Mouse (Mus musculus) stomach, embryonic 14.5 days (tissue): ENCODE measurements around the gene Ltn1. TPM values are rescaled to one million over a fixed set of nuclear protein-coding genes. Genes with fewer than 3 reads are reported as not detected.

Experiments
- ATAC-seq: fragments of 200-750 bp; cut with Nextera tagmentation; 2 replicates; pipeline ENCODE4 v1.8.0; 2017; ENCODE audit warnings: low read depth, moderate TSS enrichment; ENCODE audit not compliant: insufficient number of reproducible peaks, insufficient read depth, low FRiP score
- H3K27ac ChIP-seq: fragments of 300-500 bp; sonication (generic); 2 replicates; pipeline ENCODE4 v1.5.1; 2014; ENCODE audit warnings: mild to moderate bottlenecking, low read length, moderate library complexity, mixed read lengths
- H3K27me3 ChIP-seq: fragments of 300-500 bp; sonication (generic); 2 replicates; pipeline ENCODE4 v1.6.1; 2014; ENCODE audit warnings: low read length, control low read depth, mixed read lengths; ENCODE audit not compliant: control insufficient read depth, insufficient read depth
- H3K36me3 ChIP-seq: fragments of 300-500 bp; sonication (generic); 2 replicates; pipeline ENCODE4 v1.6.1; 2014; ENCODE audit warnings: mild to moderate bottlenecking, control low read depth, low read length, moderate library complexity, mixed read lengths; ENCODE audit not compliant: control insufficient read depth, insufficient read depth
- H3K4me1 ChIP-seq: fragments of 300-500 bp; sonication (generic); 2 replicates; pipeline ENCODE4 v1.6.1; 2014; ENCODE audit warnings: low read length, control low read depth, mixed read lengths; ENCODE audit not compliant: control insufficient read depth, insufficient read depth
- H3K4me2 ChIP-seq: fragments of 300-500 bp; sonication (generic); replicated peaks from 2 replicates; pipeline ENCODE4 v1.6.1; 2014; ENCODE audit warnings: low read depth, low read length, control low read depth
- H3K4me3 ChIP-seq: fragments of 300-500 bp; sonication (generic); 2 replicates; pipeline ENCODE4 v1.5.1; 2014; ENCODE audit warnings: low read depth, low read length, control low read depth
- H3K9ac ChIP-seq: fragments of 300-500 bp; sonication (generic); replicated peaks from 2 replicates; pipeline ENCODE4 v1.6.1; 2014; ENCODE audit warnings: low read depth, mild to moderate bottlenecking, control low read depth, low read length, moderate library complexity, mixed read lengths
- H3K9me3 ChIP-seq: fragments of 300-500 bp; sonication (generic); 2 replicates; pipeline ENCODE4 v1.6.1; 2016; ENCODE audit warnings: low read depth, low read length, control low read depth; ENCODE audit not compliant: control insufficient read depth
- WGBS: fragments of 180-500 bp; shearing (Covaris S2); extraction: QIAGEN DNeasy Blood & Tissue Kit; methylation state at CpG from one replicate; pipeline ENCODE4 v1.1.7; 2014; 5-methylcytosine and 5-hydroxymethylcytosine counted together
- polyA plus RNA-seq: library from polyadenylated mRNA; unstranded; fragments of >200 nt; fragmentation: Nextera tagmentation; extraction: Ambion mirVana; gene quantifications from 2 replicates; pipeline ENCODE4 v1.2.1, GENCODE M21; 2014

Ltn1 gene
- polyA plus RNA-seq, 1 experiment from 2014 or later, result 37.7 TPM

GRCm38 (mm10) chr16:87382996-87383395, 49.4 kb downstream of the Ltn1 start:
- no peak overlapping the region for H3K27ac ChIP-seq
- H3K4me2 ChIP-seq, result no peak overlapping the region
- 93% methylated on average over 2 of the region's 2 CpGs for WGBS
- H3K9me3 ChIP-seq, result no peaks in the 10 kb centered on the region
- H3K27me3 ChIP-seq, result no peaks in the 10 kb centered on the region
- no peak for ATAC-seq
- no peak overlapping the region for H3K9ac ChIP-seq
- peaks cover 34% of the 10 kb centered on the region for H3K36me3 ChIP-seq
- H3K4me1 ChIP-seq, result no peaks in the 10 kb centered on the region
- no peak overlapping the region for H3K4me3 ChIP-seq

- no peak for ATAC-seq
- no peak overlapping the region for H3K4me3 ChIP-seq
- H3K36me3 ChIP-seq, result peaks cover 19% of the 10 kb centered on the region
- H3K4me1 ChIP-seq, result no peaks in the 10 kb centered on the region
- H3K9me3 ChIP-seq, result no peaks in the 10 kb centered on the region
- H3K27ac ChIP-seq, result no peak overlapping the region
- H3K9ac ChIP-seq, result no peak overlapping the region
- H3K27me3 ChIP-seq, result no peaks in the 10 kb centered on the region
- WGBS, result 97% methylated on average over 6 of the region's 6 CpGs
- H3K4me2 ChIP-seq, result no peak overlapping the region
Observed at GRCm38 (mm10) chr16:87366445-87366844, 66.0 kb downstream of the Ltn1 start.

GRCm38 (mm10) chr16:87366035-87366434, 66.4 kb downstream of the Ltn1 start:
- Histone ChIP-seq H3K27ac (no peak overlapping the region), H3K4me1 (no peaks in the 10 kb centered on the region), H3K4me2 (no peak overlapping the region), H3K4me3 (no peak overlapping the region), H3K9ac (no peak overlapping the region), H3K9me3 (no peaks in the 10 kb centered on the region), H3K36me3 (peaks cover 19% of the 10 kb centered on the region), H3K27me3 (no peaks in the 10 kb centered on the region)
- 70% methylated on average over 10 of the region's 10 CpGs for WGBS
- ATAC-seq, result no peak

- Histone ChIP-seq H3K4me1 (no peaks in the 10 kb centered on the region), H3K9ac (no peak overlapping the region), H3K4me2 (no peak overlapping the region), H3K9me3 (no peaks in the 10 kb centered on the region), H3K36me3 (peaks cover 19% of the 10 kb centered on the region), H3K4me3 (no peak overlapping the region), H3K27ac (no peak overlapping the region), H3K27me3 (no peaks in the 10 kb centered on the region)
- WGBS, result 66% methylated on average over 4 of the region's 4 CpGs
- ATAC-seq, result no peak
Observed at GRCm38 (mm10) chr16:87364231-87364630, 68.2 kb downstream of the Ltn1 start.

GRCm38 (mm10) chr16:87360096-87360495, 72.3 kb downstream of the Ltn1 start:
- Histone ChIP-seq H3K27ac (no peak overlapping the region), H3K9ac (no peak overlapping the region), H3K4me2 (no peak overlapping the region), H3K27me3 (no peaks in the 10 kb centered on the region), H3K9me3 (no peaks in the 10 kb centered on the region), H3K4me3 (no peak overlapping the region), H3K36me3 (peaks cover 27% of the 10 kb centered on the region; the same call in 1 of the 2 replicates), H3K4me1 (no peaks in the 10 kb centered on the region)
- ATAC-seq, result no peak
- 92% methylated on average over 6 of the region's 6 CpGs for WGBS

GRCm38 (mm10) chr16:87354748-87355147, 77.7 kb downstream of the Ltn1 start:
- Histone ChIP-seq H3K27me3 (no peaks in the 10 kb centered on the region), H3K9me3 (no peaks in the 10 kb centered on the region), H3K27ac (no peak overlapping the region), H3K9ac (no peak overlapping the region), H3K36me3 (peaks cover 12% of the 10 kb centered on the region; the same call in 1 of the 2 replicates), H3K4me2 (peak overlapping the region; percentile 36), H3K4me3 (peak overlapping the region; percentile 69), H3K4me1 (no peaks in the 10 kb centered on the region)
- 81% methylated on average over 7 of the region's 7 CpGs for WGBS
- ATAC-seq, result no peak

GRCm38 (mm10) chr16:87354075-87354583, 78.3 kb downstream of the Ltn1 start, which contains the start of gene N6amt1:
Gene N6amt1 (plus strand): TSS chr16:87354185.
- under 1% methylated on average over 48 of the region's 48 CpGs for WGBS
- Histone ChIP-seq H3K27me3 (no peaks in the 10 kb centered on the region), H3K36me3 (peaks cover 11% of the 10 kb centered on the region; the same call in 1 of the 2 replicates), H3K4me2 (peak within 1 kb of the TSS; percentile 36), H3K4me1 (no peaks in the 10 kb centered on the region), H3K9ac (peak within 1 kb of the TSS; percentile 66), H3K27ac (peak within 1 kb of the TSS; percentile 94), H3K4me3 (peak within 1 kb of the TSS; percentile 69), H3K9me3 (no peaks in the 10 kb centered on the region)
- peak; percentile 98 for ATAC-seq

- Histone ChIP-seq H3K9me3 (no peaks in the 10 kb centered on the region), H3K36me3 (peaks cover 6% of the 10 kb centered on the region; the same call in 1 of the 2 replicates), H3K27me3 (no peaks in the 10 kb centered on the region), H3K4me2 (peak overlapping the region; percentile 36), H3K27ac (no peak overlapping the region), H3K4me1 (no peaks in the 10 kb centered on the region), H3K4me3 (peak overlapping the region; percentile 69), H3K9ac (no peak overlapping the region)
- WGBS, result 97% methylated on average over 1 of the region's 1 CpGs
- ATAC-seq, result no peak; the same call in 1 of the 2 replicates
Observed at GRCm38 (mm10) chr16:87353605-87354004, 78.8 kb downstream of the Ltn1 start.
